ENCODE assay signal across 8 mouse cellular contexts in the genomic region with DNA sequence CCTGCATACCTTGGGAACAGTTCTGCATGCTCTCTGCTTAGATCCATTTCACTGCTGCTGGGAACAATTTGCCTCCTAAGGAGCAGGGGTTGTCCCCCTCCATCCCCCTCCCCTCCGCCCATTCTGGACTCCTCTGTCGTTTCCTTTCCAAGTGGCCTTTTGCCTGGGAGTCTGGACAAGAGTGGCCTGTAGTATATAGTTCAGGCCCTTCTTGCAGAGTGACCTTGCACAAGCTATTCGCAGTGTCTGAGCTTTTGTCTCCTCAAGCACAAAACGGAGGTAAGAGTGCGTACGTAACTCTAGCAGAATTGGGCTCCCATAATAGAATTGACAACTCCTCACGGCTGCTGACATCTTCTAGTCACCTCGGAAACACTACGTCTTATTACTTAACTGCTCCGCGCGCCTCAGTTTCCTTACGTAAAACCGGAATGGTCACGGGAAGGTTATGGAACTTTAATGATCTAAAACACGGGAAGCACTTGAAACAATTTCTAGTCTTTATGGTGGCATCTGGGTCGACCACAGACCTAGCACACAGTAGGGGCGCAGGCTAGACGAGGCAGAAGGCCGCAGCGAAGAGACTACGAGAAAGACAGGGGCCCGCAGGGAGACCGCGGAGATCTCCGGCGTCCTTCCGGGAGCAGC. TPM values are rescaled to one million over a fixed set of nuclear protein-coding genes. Genes with fewer than 3 reads are reported as not detected.
A peak's percentile ranks its signal among the peaks of the same experiment; 100 is the strongest.
DNase-seq lines count a peak whose midpoint lies in the region; ATAC-seq and TF ChIP-seq lines count a peak whose summit lies in the region.

No protein-coding gene starts in this region.

- no peak for TF ChIP-seq CTCF in lung, adult 2 months (IDR thresholded peaks at IDR 0.05; ENCODE audit: insufficient read depth, low read length)

- no peak for TF ChIP-seq POLR2A in lung, adult 2 months (IDR thresholded peaks at IDR 0.05; ENCODE audit: borderline replicate concordance, extremely low read depth, low read depth, low read length)

- H3K9me3 ChIP-seq in heart, embryonic 13.5 days, result no peaks in the 10 kb centered on the region
- H3K9me3 ChIP-seq in limb, embryonic 10.5 days (replicated peaks), result no peaks in the 10 kb centered on the region
- no peaks in the 10 kb centered on the region for H3K9me3 ChIP-seq in neural tube, embryonic 11.5 days (ENCODE audit: control insufficient read depth, low read length)

- peak overlapping the region; percentile 96 for H3K27ac ChIP-seq in brown adipose tissue, adult 24 weeks (replicated peaks; ENCODE audit: low read depth, low read length)
- peak overlapping the region; percentile 94 for H3K27ac ChIP-seq in heart, embryonic 13.5 days (replicated peaks)
- peak overlapping the region; percentile 92 for H3K27ac ChIP-seq in limb, embryonic 10.5 days
- peak overlapping the region; percentile 62 for H3K27ac ChIP-seq in neural tube, embryonic 11.5 days (ENCODE audit: low read depth, low read length)

- H3K4me1 ChIP-seq in lung, adult 2 months (ENCODE audit: control insufficient read depth, insufficient read depth, low read length), result peaks cover 32% of the 10 kb centered on the region
- peaks cover 21% of the 10 kb centered on the region for H3K4me1 ChIP-seq in brown adipose tissue, adult 24 weeks (ENCODE audit: control insufficient read depth, insufficient read depth, insufficient read length, low read length)
- peaks cover 53% of the 10 kb centered on the region for H3K4me1 ChIP-seq in heart, embryonic 13.5 days
- H3K4me1 ChIP-seq in limb, embryonic 10.5 days, result peaks cover 40% of the 10 kb centered on the region
- H3K4me1 ChIP-seq in neural tube, embryonic 11.5 days (ENCODE audit: control insufficient read depth, insufficient read depth, low read length), result peaks cover 11% of the 10 kb centered on the region

- peak overlapping the region; percentile 93 for H3K9ac ChIP-seq in heart, embryonic 13.5 days
- peak overlapping the region; percentile 92 for H3K9ac ChIP-seq in neural tube, embryonic 11.5 days (ENCODE audit: low read length)

- WGBS in lung, adult 2 months, result 6% methylated on average over 28 of the region's 28 CpGs
- 2% methylated on average over 28 of the region's 28 CpGs for WGBS in heart, embryonic 13.5 days
- WGBS in limb, embryonic 10.5 days, result under 1% methylated on average over 28 of the region's 28 CpGs
- 1% methylated on average over 28 of the region's 28 CpGs for WGBS in neural tube, embryonic 11.5 days

- no peak for ATAC-seq in heart, embryonic 13.5 days (ENCODE audit: extremely low read depth, insufficient number of reproducible peaks, low FRiP score, low TSS enrichment)
- no peak for ATAC-seq in neural tube, embryonic 11.5 days (ENCODE audit: insufficient read depth, low FRiP score, low TSS enrichment)
- no peak for ATAC-seq in megakaryocyte progenitor cell, adult 5-6 weeks (replicated peaks; ENCODE audit: poor library complexity)

- no peaks in the 10 kb centered on the region for H3K27me3 ChIP-seq in heart, embryonic 13.5 days (replicated peaks)
- H3K27me3 ChIP-seq in limb, embryonic 10.5 days (ENCODE audit: low read depth, poor library complexity, severe bottlenecking), result 0 out of 2 replicates have a peak, but pooled peaks cover 3% of the 10 kb centered on the region
- H3K27me3 ChIP-seq in neural tube, embryonic 11.5 days (ENCODE audit: control insufficient read depth, insufficient read depth, low read length), result no peaks in the 10 kb centered on the region

- H3K4me3 ChIP-seq in lung, adult 2 months (replicated peaks; ENCODE audit: extremely low read depth, low read depth, low read length), result peak overlapping the region; percentile 73
- H3K4me3 ChIP-seq in brown adipose tissue, adult 24 weeks (ENCODE audit: insufficient read depth, low read depth, low read length), result peak overlapping the region; percentile 90
- peak overlapping the region; percentile 84 for H3K4me3 ChIP-seq in heart, embryonic 13.5 days
- peak overlapping the region; percentile 79 for H3K4me3 ChIP-seq in limb, embryonic 10.5 days
- peak overlapping the region; percentile 77 for H3K4me3 ChIP-seq in neural tube, embryonic 11.5 days (ENCODE audit: low read depth, low read length)

- H3K4me2 ChIP-seq in heart, embryonic 13.5 days, result peak overlapping the region; percentile 94
- peak overlapping the region; percentile 88 for H3K4me2 ChIP-seq in neural tube, embryonic 11.5 days (ENCODE audit: low read depth)

- H3K36me3 ChIP-seq in heart, embryonic 13.5 days, result peaks cover 2% of the 10 kb centered on the region; the same call in 1 of the 2 replicates
- peaks cover 4% of the 10 kb centered on the region; the same call in 1 of the 2 replicates for H3K36me3 ChIP-seq in limb, embryonic 10.5 days
- H3K36me3 ChIP-seq in neural tube, embryonic 11.5 days (ENCODE audit: control insufficient read depth, insufficient read depth, low read length), result no peaks in the 10 kb centered on the region

- DNase-seq in lung, adult 2 months, result no peak
- no peak for DNase-seq in lung, postnatal 36 days
- DNase-seq in limb, embryonic 10.5 days (ENCODE audit: low spot score), result peak; percentile 40
- DNase-seq in neural tube, embryonic 11.5 days (ENCODE audit: low spot score), result peak; percentile 29
- no peak for DNase-seq in frontal cortex, postnatal 14 days (ENCODE audit: low spot score in 2 of 2)

RNA-seq across cellular contexts. Expression of a gene that starts 0.6 kb away (rescaled TPM):
- polyA plus RNA-seq in lung, adult 2 months (2012; rRNA removed), result 164 and 239 TPM in 2 replicates
- polyA plus RNA-seq in brown adipose tissue, adult 24 weeks (2012; ENCODE audit: insufficient read depth, insufficient read length, missing spikeins), result 83.7 and 89.7 TPM in 2 replicates
- 25.0 and 26.7 TPM in 2 replicates for polyA plus RNA-seq in heart, embryonic 13.5 days (2015; fragmentation: Nextera tagmentation; extraction: Ambion mirVana)
- 52.3 and 62.9 TPM in 2 replicates for polyA plus RNA-seq in limb, embryonic 10.5 days (2016; fragmentation: Nextera tagmentation; extraction: Ambion mirVana)
- polyA plus RNA-seq in neural tube, embryonic 11.5 days (2014; fragmentation: Nextera tagmentation; extraction: Ambion mirVana), result 87.6 and 91.3 TPM in 2 replicates
- 32.2 and 36.8 TPM in 2 replicates for total RNA-seq in megakaryocyte progenitor cell, adult 5-6 weeks (2015)
- total RNA-seq in megakaryocyte progenitor cell, adult 5-6 weeks (2017), result 69.9 and 72.6 TPM in 2 replicates

Comparison
In these comparisons a context has a peak if more than half of its experiments do, and no peak if none do; other contexts are left out.
1. DNase-seq: peak in limb, embryonic 10.5 days (single experiment) and neural tube, embryonic 11.5 days (single experiment); none in lung, adult 2 months (single experiment), lung, postnatal 36 days (single experiment) and frontal cortex, postnatal 14 days (0 of 2).
2. Peak in every context shown above with its lines, with median percentiles within 50 percentile points of each other: H3K4me3 ChIP-seq and H3K27ac ChIP-seq.